Mouse (Mus musculus) cerebellum, adult 2 months (tissue): ENCODE measurements around the gene Fam173a.

Experiments
- CTCF ChIP-seq: fragments of 200-500 bp; IDR thresholded peaks from 2 replicates; pipeline ENCODE4 v1.5.1; 2011; ENCODE audit warnings: low read depth, mild to moderate bottlenecking, control low read depth, low read length, moderate library complexity, borderline replicate concordance; ENCODE audit not compliant: insufficient read depth
- POLR2A ChIP-seq: fragments of 200-500 bp; IDR thresholded peaks from 2 replicates; pipeline ENCODE4 v1.6.1; 2011; ENCODE audit warnings: low read length, control low read depth, borderline replicate concordance; ENCODE audit not compliant: insufficient read depth

DNA sequence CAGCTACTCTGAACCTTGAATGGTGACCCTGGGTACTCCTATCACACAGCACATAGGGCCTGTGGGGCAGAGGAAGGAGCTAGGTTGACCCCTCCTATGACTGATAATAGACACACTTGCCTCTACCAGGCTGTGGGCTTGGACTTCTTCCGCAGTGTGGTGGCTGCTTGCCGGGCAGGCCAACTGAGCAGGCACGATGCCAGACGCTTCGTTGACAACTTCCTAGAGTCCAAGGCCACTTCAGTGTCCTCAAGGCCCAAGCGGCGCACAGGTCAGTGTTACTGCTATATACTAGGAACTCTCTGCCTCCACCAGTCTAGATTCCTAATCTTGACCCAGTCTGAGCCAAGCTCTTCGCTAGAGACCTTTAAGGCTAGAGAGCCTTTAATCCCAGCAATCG lies 48.9 kb downstream of the Fam173a start:
- TF ChIP-seq POLR2A (no peak), CTCF (no peak)
